Comparison of ENCODE assay signal across 8 mouse cellular contexts in genomic region chr14:25456666-25457433, GRCm38 (mm10). TPM values are rescaled to one million over a fixed set of nuclear protein-coding genes. Genes with fewer than 3 reads are reported as not detected.
DNase-seq lines count a peak whose midpoint lies in the region; ATAC-seq and TF ChIP-seq lines count a peak whose summit lies in the region.

No protein-coding gene starts in this region.

- peak; percentile 60 for DNase-seq in NIH3T3 (ENCODE audit: low read depth)
- peak; percentile 75 for DNase-seq in kidney, postnatal 0 days (ENCODE audit: low spot score)

- peak overlapping the region; percentile 77 for H3K4me2 ChIP-seq in forebrain, embryonic 15.5 days (replicated peaks)
- peak overlapping the region; percentile 93 for H3K4me2 ChIP-seq in kidney, postnatal 0 days (ENCODE audit: low read length)
- peak overlapping the region; percentile 67 for H3K4me2 ChIP-seq in midbrain, embryonic 16.5 days (ENCODE audit: low read length)

- peak overlapping the region; percentile 71 for H3K4me3 ChIP-seq in erythroblast, embryonic 14.5 days (replicated peaks)
- H3K4me3 ChIP-seq in forebrain, embryonic 15.5 days = peak overlapping the region; percentile 95
- H3K4me3 ChIP-seq in kidney, postnatal 0 days (replicated peaks; ENCODE audit: low read depth, low read length) = peak overlapping the region; percentile 76
- H3K4me3 ChIP-seq in midbrain, embryonic 16.5 days (ENCODE audit: low read depth, low read length) = peak overlapping the region; percentile 94

- ATAC-seq in erythroblast, adult 5-6 weeks (replicated peaks; ENCODE audit: low FRiP score, poor library complexity, severe bottlenecking) = no peak
- ATAC-seq in forebrain, embryonic 15.5 days (replicated peaks) = peak; percentile 7
- no peak for ATAC-seq in kidney, postnatal 0 days (replicated peaks; ENCODE audit: low FRiP score, low read depth)
- ATAC-seq in midbrain, embryonic 16.5 days = no peak; the same call in 1 of the 2 replicates
- ATAC-seq in inflammation-experienced regulatory T-cells, adult 6 months = no peak
- ATAC-seq in activated CD4-positive, CD25-positive, alpha-beta regulatory T cell, adult 4 months = no peak

- 3% methylated on average over 17 of the region's 17 CpGs for WGBS in forebrain, embryonic 15.5 days
- WGBS in kidney, postnatal 0 days = 2% methylated on average over 17 of the region's 17 CpGs
- under 1% methylated on average over 17 of the region's 17 CpGs for WGBS in midbrain, embryonic 16.5 days

- H3K36me3 ChIP-seq in erythroblast, embryonic 14.5 days (ENCODE audit: control insufficient read depth) = no peaks in the 10 kb centered on the region
- no peaks in the 10 kb centered on the region for H3K36me3 ChIP-seq in forebrain, embryonic 15.5 days
- no peaks in the 10 kb centered on the region for H3K36me3 ChIP-seq in kidney, postnatal 0 days (ENCODE audit: insufficient read depth, low read length)
- H3K36me3 ChIP-seq in midbrain, embryonic 16.5 days (ENCODE audit: control insufficient read depth, insufficient read depth, low read length) = no peaks in the 10 kb centered on the region

- H3K9me3 ChIP-seq in erythroblast, embryonic 14.5 days (ENCODE audit: control insufficient read depth, low read length) = no peaks in the 10 kb centered on the region
- no peaks in the 10 kb centered on the region for H3K9me3 ChIP-seq in forebrain, embryonic 15.5 days
- H3K9me3 ChIP-seq in kidney, postnatal 0 days (replicated peaks; ENCODE audit: low read length) = no peaks in the 10 kb centered on the region
- H3K9me3 ChIP-seq in midbrain, embryonic 16.5 days (replicated peaks; ENCODE audit: control insufficient read depth, low read length, poor library complexity, severe bottlenecking) = no peaks in the 10 kb centered on the region

- H3K4me1 ChIP-seq in erythroblast, embryonic 14.5 days (ENCODE audit: control insufficient read depth) = peaks cover 43% of the 10 kb centered on the region
- H3K4me1 ChIP-seq in forebrain, embryonic 15.5 days = peaks cover 38% of the 10 kb centered on the region
- H3K4me1 ChIP-seq in kidney, postnatal 0 days (replicated peaks; ENCODE audit: insufficient read depth, low read length) = peaks cover 24% of the 10 kb centered on the region
- H3K4me1 ChIP-seq in midbrain, embryonic 16.5 days (ENCODE audit: control insufficient read depth, insufficient read depth, low read length) = peaks cover 26% of the 10 kb centered on the region

- H3K9ac ChIP-seq in forebrain, embryonic 15.5 days (replicated peaks) = peak overlapping the region; percentile 97
- peak overlapping the region; percentile 95 for H3K9ac ChIP-seq in kidney, postnatal 0 days (ENCODE audit: low read depth, low read length)
- peak overlapping the region; percentile 98 for H3K9ac ChIP-seq in midbrain, embryonic 16.5 days (ENCODE audit: low read depth, low read length)

- H3K27ac ChIP-seq in forebrain, embryonic 15.5 days (replicated peaks) = peak overlapping the region; percentile 100
- peak overlapping the region; percentile 100 for H3K27ac ChIP-seq in kidney, postnatal 0 days
- peak overlapping the region; percentile 97 for H3K27ac ChIP-seq in midbrain, embryonic 16.5 days (ENCODE audit: low read length)

- H3K27me3 ChIP-seq in erythroblast, embryonic 14.5 days (ENCODE audit: control insufficient read depth) = peaks cover 92% of the 10 kb centered on the region
- H3K27me3 ChIP-seq in forebrain, embryonic 15.5 days = no peaks in the 10 kb centered on the region
- H3K27me3 ChIP-seq in kidney, postnatal 0 days (ENCODE audit: insufficient read depth, low read length) = no peaks in the 10 kb centered on the region
- no peaks in the 10 kb centered on the region for H3K27me3 ChIP-seq in midbrain, embryonic 16.5 days (ENCODE audit: control insufficient read depth, insufficient read depth, low read depth, low read length)

- TF ChIP-seq CTCF in kidney, postnatal 0 days (IDR thresholded peaks at IDR 0.05; ENCODE audit: low read depth) = peak; percentile 41; the same call in 1 of the 2 replicates

RNA-seq across cellular contexts. Expression of gene Zmiz1, which starts 2.1 kb away (rescaled TPM):
- polyA plus RNA-seq in erythroblast, embryonic 14.5 days (2012) = 0.68 and 0.75 TPM in 2 replicates
- 20.6 and 25.3 TPM in 2 replicates for total RNA-seq in erythroblast, adult 5-6 weeks (2015; ENCODE audit: low replicate concordance)
- 1.4 and 12.3 TPM in 2 replicates for total RNA-seq in erythroblast, adult 5-6 weeks (2017; ENCODE audit: low replicate concordance)
- polyA plus RNA-seq in forebrain, embryonic 15.5 days (2015; fragmentation: Nextera tagmentation; extraction: Ambion mirVana) = 57.5 and 63.9 TPM in 2 replicates
- polyA plus RNA-seq in kidney, postnatal 0 days (2015; fragmentation: Nextera tagmentation; extraction: Ambion mirVana) = 25.0 and 26.6 TPM in 2 replicates
- 54.2 and 58.0 TPM in 2 replicates for polyA plus RNA-seq in midbrain, embryonic 16.5 days (2015; fragmentation: Nextera tagmentation; extraction: Ambion mirVana)
- polyA plus RNA-seq in inflammation-experienced regulatory T-cells, adult 6 months (2017; shearing (Covaris generic)) = 10 to 100 TPM; 24.5 to 30.1 (median 26.1) TPM
- 10 to 100 TPM; 23.8 to 27.9 TPM for polyA plus RNA-seq in activated CD4-positive, CD25-positive, alpha-beta regulatory T cell, adult 4 months (2017; shearing (Covaris generic))

Comparison
In these comparisons a context has a peak if more than half of its experiments do, and no peak if none do; other contexts are left out.
1. RNA of gene Zmiz1, which starts 2.1 kb away (polyA plus RNA-seq): 57.5 to 63.9 TPM in forebrain, embryonic 15.5 days, 54.2 to 58.0 TPM in midbrain, embryonic 16.5 days, 23.8 to 27.9 TPM in activated CD4-positive, CD25-positive, alpha-beta regulatory T cell, adult 4 months, 24.5 to 30.1 TPM in inflammation-experienced regulatory T-cells, adult 6 months and 25.0 to 26.6 TPM in kidney, postnatal 0 days; 0.68 to 0.75 TPM in erythroblast, embryonic 14.5 days; every median in the first group is over 10 times any median in the second.
2. Peak in every context shown above with its lines, with median percentiles within 50 percentile points of each other: H3K4me3 ChIP-seq, H3K27ac ChIP-seq, H3K4me2 ChIP-seq and H3K9ac ChIP-seq.